Mouse (Mus musculus): ENCODE data around the gene Hivep3. TPM values are rescaled to one million over a fixed set of nuclear protein-coding genes. Genes with fewer than 3 reads are reported as not detected.
A peak's percentile ranks its signal among the peaks of the same experiment; 100 is the strongest.

Hivep3 gene
- polyA plus RNA-seq, 1 experiment from 2014 or later, result 0.84 TPM

- no peak for ATAC-seq (ENCODE audit: insufficient number of reproducible peaks, insufficient read depth, low FRiP score, low TSS enrichment, low read depth)
- Histone ChIP-seq H3K9me3 (no peaks in the 10 kb centered on the region), H3K9ac (replicated peaks) (no peak overlapping the region), H3K4me3 (replicated peaks) (no peak overlapping the region), H3K4me1 (replicated peaks) (no peaks in the 10 kb centered on the region), H3K4me2 (no peak overlapping the region), H3K27ac (no peak overlapping the region), H3K27me3 (peaks cover 5% of the 10 kb centered on the region; the same call in 1 of the 2 replicates), H3K36me3 (no peaks in the 10 kb centered on the region)
- WGBS, result 80% methylated on average over 2 of the region's 2 CpGs
Measured at GRCm38 (mm10) chr4:119727871-119728270, 5.7 kb upstream of the Hivep3 start.

- peak; percentile 47 for ATAC-seq (ENCODE audit: insufficient number of reproducible peaks, insufficient read depth, low FRiP score, low TSS enrichment, low read depth)
- H3K9me3 ChIP-seq, result no peaks in the 10 kb centered on the region
- under 1% methylated on average over 44 of the region's 44 CpGs for WGBS
- peak overlapping the region; percentile 100 for H3K4me2 ChIP-seq
- H3K4me1 ChIP-seq (replicated peaks), result peaks cover 5% of the 10 kb centered on the region; the same call in 1 of the 2 replicates
- H3K9ac ChIP-seq (replicated peaks), result peak overlapping the region; percentile 57
- peak overlapping the region; percentile 71 for H3K4me3 ChIP-seq (replicated peaks)
- H3K27me3 ChIP-seq, result peaks cover 32% of the 10 kb centered on the region
- H3K27ac ChIP-seq, result no peak overlapping the region
- H3K36me3 ChIP-seq, result no peaks in the 10 kb centered on the region
Measured at GRCm38 (mm10) chr4:119733942-119734341, 358 bp downstream of the Hivep3 start.

DNA sequence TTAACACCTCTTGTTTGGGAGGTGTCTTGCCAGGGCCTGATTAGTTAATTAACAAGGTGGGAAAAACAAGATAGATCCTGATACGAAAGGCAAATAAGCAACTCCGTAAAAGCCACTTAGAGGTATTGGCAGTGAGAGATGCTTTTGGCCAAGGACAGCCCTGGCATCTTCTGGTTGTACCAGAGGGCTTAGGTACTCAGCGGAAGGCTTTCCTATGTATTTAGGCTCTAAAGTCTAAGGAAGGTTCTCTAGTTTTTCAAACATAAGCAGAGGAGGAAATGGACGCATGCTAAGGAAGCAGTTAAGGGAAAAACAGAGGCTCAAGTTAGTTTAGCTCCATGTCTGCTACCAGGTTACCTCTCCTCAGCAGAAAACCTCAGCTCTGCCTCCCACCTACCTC, 768 bp downstream of the Hivep3 start:
- 19% methylated on average over 4 of the region's 4 CpGs for WGBS
- Histone ChIP-seq H3K27me3 (peaks cover 32% of the 10 kb centered on the region), H3K4me2 (peak overlapping the region; percentile 100), H3K36me3 (no peaks in the 10 kb centered on the region), H3K4me3 (replicated peaks) (peak overlapping the region; percentile 71), H3K9me3 (no peaks in the 10 kb centered on the region), H3K9ac (replicated peaks) (peak overlapping the region; percentile 57; the same call in 1 of the 2 replicates), H3K27ac (no peak overlapping the region), H3K4me1 (replicated peaks) (peaks cover 5% of the 10 kb centered on the region; the same call in 1 of the 2 replicates)
- ATAC-seq (ENCODE audit: insufficient number of reproducible peaks, insufficient read depth, low FRiP score, low TSS enrichment, low read depth), result no peak

GRCm38 (mm10) chr4:119738641-119739040, 5.1 kb downstream of the Hivep3 start:
- 42% methylated on average over 4 of the region's 4 CpGs for WGBS
- Histone ChIP-seq H3K36me3 (no peaks in the 10 kb centered on the region), H3K27ac (no peak overlapping the region), H3K9ac (replicated peaks) (no peak overlapping the region), H3K4me1 (replicated peaks) (peaks cover 5% of the 10 kb centered on the region; the same call in 1 of the 2 replicates), H3K9me3 (no peaks in the 10 kb centered on the region), H3K4me2 (no peak overlapping the region), H3K4me3 (replicated peaks) (no peak overlapping the region), H3K27me3 (peaks cover 31% of the 10 kb centered on the region)
- ATAC-seq (ENCODE audit: insufficient number of reproducible peaks, insufficient read depth, low FRiP score, low TSS enrichment, low read depth), result no peak

- Histone ChIP-seq H3K9me3 (no peaks in the 10 kb centered on the region), H3K9ac (replicated peaks) (no peak overlapping the region), H3K4me3 (replicated peaks) (no peak overlapping the region), H3K4me2 (no peak overlapping the region), H3K4me1 (replicated peaks) (no peaks in the 10 kb centered on the region), H3K36me3 (no peaks in the 10 kb centered on the region), H3K27ac (no peak overlapping the region), H3K27me3 (peaks cover 23% of the 10 kb centered on the region)
- 59% methylated on average over 9 of the region's 9 CpGs for WGBS
- ATAC-seq (ENCODE audit: insufficient number of reproducible peaks, insufficient read depth, low FRiP score, low TSS enrichment, low read depth), result no peak
Measured at GRCm38 (mm10) chr4:119739301-119740062, 5.9 kb downstream of the Hivep3 start.

GRCm38 (mm10) chr4:119748341-119748740, 14.8 kb downstream of the Hivep3 start:
- Histone ChIP-seq H3K4me2 (no peak overlapping the region), H3K9ac (replicated peaks) (no peak overlapping the region), H3K27ac (no peak overlapping the region), H3K36me3 (no peaks in the 10 kb centered on the region), H3K4me3 (replicated peaks) (no peak overlapping the region), H3K9me3 (no peaks in the 10 kb centered on the region), H3K27me3 (no peaks in the 10 kb centered on the region), H3K4me1 (replicated peaks) (no peaks in the 10 kb centered on the region)
- 86% methylated on average over 2 of the region's 2 CpGs for WGBS
- no peak for ATAC-seq (ENCODE audit: insufficient number of reproducible peaks, insufficient read depth, low FRiP score, low TSS enrichment, low read depth)

GRCm38 (mm10) chr4:119750157-119750556, 16.6 kb downstream of the Hivep3 start:
- Histone ChIP-seq H3K27ac (no peak overlapping the region), H3K4me3 (replicated peaks) (no peak overlapping the region), H3K27me3 (no peaks in the 10 kb centered on the region), H3K9me3 (no peaks in the 10 kb centered on the region), H3K9ac (replicated peaks) (no peak overlapping the region), H3K36me3 (no peaks in the 10 kb centered on the region), H3K4me2 (no peak overlapping the region), H3K4me1 (replicated peaks) (no peaks in the 10 kb centered on the region)
- ATAC-seq (ENCODE audit: insufficient number of reproducible peaks, insufficient read depth, low FRiP score, low TSS enrichment, low read depth), result no peak
- 43% methylated on average over 4 of the region's 4 CpGs for WGBS

GRCm38 (mm10) chr4:119750681-119751211, 17.2 kb downstream of the Hivep3 start:
- Histone ChIP-seq H3K36me3 (no peaks in the 10 kb centered on the region), H3K4me1 (replicated peaks) (no peaks in the 10 kb centered on the region), H3K27me3 (no peaks in the 10 kb centered on the region), H3K4me3 (replicated peaks) (no peak overlapping the region), H3K4me2 (no peak overlapping the region), H3K9me3 (no peaks in the 10 kb centered on the region), H3K27ac (no peak overlapping the region), H3K9ac (replicated peaks) (no peak overlapping the region)
- WGBS, result 81% methylated on average over 6 of the region's 6 CpGs
- no peak for ATAC-seq (ENCODE audit: insufficient number of reproducible peaks, insufficient read depth, low FRiP score, low TSS enrichment, low read depth)

GRCm38 (mm10) chr4:119751408-119752006, 17.9 kb downstream of the Hivep3 start:
- Histone ChIP-seq H3K4me1 (replicated peaks) (no peaks in the 10 kb centered on the region), H3K4me3 (replicated peaks) (no peak overlapping the region), H3K27me3 (no peaks in the 10 kb centered on the region), H3K27ac (no peak overlapping the region), H3K36me3 (no peaks in the 10 kb centered on the region), H3K9me3 (no peaks in the 10 kb centered on the region), H3K9ac (replicated peaks) (no peak overlapping the region), H3K4me2 (no peak overlapping the region)
- WGBS, result 86% methylated on average over 2 of the region's 2 CpGs
- no peak for ATAC-seq (ENCODE audit: insufficient number of reproducible peaks, insufficient read depth, low FRiP score, low TSS enrichment, low read depth)

DNA sequence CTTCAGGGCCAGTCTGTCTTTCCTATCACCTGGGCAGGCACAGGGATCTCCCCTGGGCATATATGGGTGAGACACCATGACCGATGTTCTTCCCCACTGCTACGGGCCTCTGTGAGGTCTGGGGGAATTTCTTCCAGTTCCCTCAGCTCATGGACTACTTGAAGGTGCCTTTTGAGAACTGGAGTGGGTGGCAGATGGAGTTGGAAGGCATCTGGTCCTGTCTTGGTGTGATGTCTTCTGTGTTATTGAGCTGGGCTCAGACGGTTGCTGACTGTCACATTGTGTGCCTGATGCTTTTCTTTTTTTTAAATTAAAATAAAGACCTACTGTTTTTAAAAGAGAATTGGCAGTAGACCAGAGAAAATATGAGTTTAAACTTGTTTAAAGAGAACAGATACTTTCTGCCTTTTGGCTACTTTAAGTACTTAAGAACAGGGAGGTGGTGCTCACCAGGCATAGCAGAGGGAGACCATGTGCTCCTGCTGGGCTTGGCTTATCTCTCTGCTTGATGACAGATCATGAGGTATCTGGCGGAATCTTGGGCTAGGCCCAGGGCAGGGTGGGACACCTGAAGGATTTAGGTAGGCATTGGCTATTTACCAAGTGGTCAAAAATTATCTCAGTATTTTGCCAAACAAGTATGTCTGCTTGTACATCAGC, 26.1 kb downstream of the Hivep3 start:
- H3K9ac ChIP-seq (replicated peaks), result no peak overlapping the region
- H3K4me2 ChIP-seq, result no peak overlapping the region
- H3K4me3 ChIP-seq (replicated peaks), result no peak overlapping the region
- H3K4me1 ChIP-seq (replicated peaks), result no peaks in the 10 kb centered on the region
- no peaks in the 10 kb centered on the region for H3K9me3 ChIP-seq
- ATAC-seq (ENCODE audit: insufficient number of reproducible peaks, insufficient read depth, low FRiP score, low TSS enrichment, low read depth), result no peak
- H3K27ac ChIP-seq, result no peak overlapping the region
- H3K36me3 ChIP-seq, result no peaks in the 10 kb centered on the region
- WGBS, result 90% methylated on average over 4 of the region's 4 CpGs
- no peaks in the 10 kb centered on the region for H3K27me3 ChIP-seq

GRCm38 (mm10) chr4:119760820-119761219, 27.2 kb downstream of the Hivep3 start:
- WGBS, result 75% methylated on average over 7 of the region's 7 CpGs
- Histone ChIP-seq H3K27me3 (no peaks in the 10 kb centered on the region), H3K27ac (no peak overlapping the region), H3K9me3 (no peaks in the 10 kb centered on the region), H3K4me3 (replicated peaks) (no peak overlapping the region), H3K4me2 (no peak overlapping the region), H3K9ac (replicated peaks) (no peak overlapping the region), H3K36me3 (no peaks in the 10 kb centered on the region), H3K4me1 (replicated peaks) (no peaks in the 10 kb centered on the region)
- ATAC-seq (ENCODE audit: insufficient number of reproducible peaks, insufficient read depth, low FRiP score, low TSS enrichment, low read depth), result no peak

Measured in limb, embryonic 12.5 days (tissue).